Mouse (Mus musculus) olfactory bulb, adult 2 months (tissue): Measurements from ENCODE around the gene Tpbgl.

Source experiments
- CTCF ChIP-seq: fragments of 200-500 bp; IDR thresholded peaks from 2 replicates; pipeline ENCODE4 v1.5.1; 2012; ENCODE audit warnings: low read depth, mild to moderate bottlenecking, low read length, moderate library complexity; ENCODE audit not compliant: insufficient read depth
- POLR2A ChIP-seq: fragments of 200-500 bp; IDR thresholded peaks from 2 replicates; pipeline ENCODE4 v1.6.1; 2012; ENCODE audit warnings: mild to moderate bottlenecking, low read depth, low read length, moderate library complexity; ENCODE audit not compliant: insufficient read depth

DNA sequence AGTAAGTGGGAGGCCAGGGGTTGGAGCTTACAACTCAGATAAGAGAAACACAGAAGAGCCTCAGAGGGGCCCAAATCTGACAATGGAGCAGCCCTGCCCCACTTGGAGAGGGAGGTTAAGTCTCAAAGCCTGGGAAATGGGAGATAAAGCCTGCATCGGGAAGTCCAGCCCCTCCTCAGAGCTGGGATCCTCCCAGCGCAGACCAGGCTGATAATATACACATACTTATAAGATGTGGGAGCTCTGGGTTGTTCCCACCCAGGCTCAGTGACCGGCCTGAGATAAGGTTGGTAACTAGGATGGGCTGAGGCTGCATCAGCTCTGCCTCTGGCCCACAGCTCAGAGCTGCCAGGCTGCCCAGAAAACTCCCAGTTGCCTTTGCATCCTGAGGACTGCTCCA, 15.2 kb upstream of the Tpbgl start:
- no peak for TF ChIP-seq CTCF
- TF ChIP-seq POLR2A, result no peak
